Mouse (Mus musculus) liver, embryonic 12.5 days (tissue): ENCODE results near the gene Mthfr. TPM values are rescaled to one million over a fixed set of nuclear protein-coding genes. Genes with fewer than 3 reads are reported as not detected.
A peak's percentile ranks its signal among the peaks of the same experiment; 100 is the strongest.

Source experiments
- ATAC-seq: fragments of 200-750 bp; cut with Nextera tagmentation; 2 replicates; pipeline ENCODE4 v1.8.0; 2017; ENCODE audit warnings: moderate number of reproducible peaks, mild to moderate bottlenecking, moderate library complexity
- H3K27ac ChIP-seq: fragments of 300-500 bp; sonication (generic); 2 replicates; pipeline ENCODE4 v1.5.1; 2016; ENCODE audit warnings: mild to moderate bottlenecking
- H3K27me3 ChIP-seq: fragments of 300-500 bp; sonication (generic); replicated peaks from 2 replicates; pipeline ENCODE4 v1.6.1; 2016; ENCODE audit warnings: mild to moderate bottlenecking, moderate library complexity
- H3K36me3 ChIP-seq: fragments of 300-500 bp; sonication (generic); 2 replicates; pipeline ENCODE4 v1.6.1; 2016; ENCODE audit warnings: mild to moderate bottlenecking, moderate library complexity
- H3K4me1 ChIP-seq: fragments of 300-500 bp; sonication (generic); 2 replicates; pipeline ENCODE4 v1.6.1; 2016
- H3K4me2 ChIP-seq: fragments of 300-500 bp; sonication (generic); 2 replicates; pipeline ENCODE4 v1.6.1; 2016; ENCODE audit warnings: mild to moderate bottlenecking, moderate library complexity
- H3K4me3 ChIP-seq: fragments of 300-500 bp; sonication (generic); 2 replicates; pipeline ENCODE4 v1.5.1; 2016; ENCODE audit warnings: mild to moderate bottlenecking, moderate library complexity
- H3K9ac ChIP-seq: fragments of 300-500 bp; sonication (generic); 2 replicates; pipeline ENCODE4 v1.6.1; 2016; ENCODE audit warnings: mild to moderate bottlenecking, moderate library complexity
- H3K9me3 ChIP-seq: fragments of 300-500 bp; sonication (generic); replicated peaks from 2 replicates; pipeline ENCODE4 v1.6.1; 2016; ENCODE audit warnings: mild to moderate bottlenecking, moderate library complexity
- WGBS: fragments of 180-500 bp; shearing (Covaris S2); methylation state at CpG from one replicate; pipeline ENCODE4 v1.1.7; 2016; ENCODE audit not compliant: insufficient replicate concordance; 5-methylcytosine and 5-hydroxymethylcytosine counted together
- polyA plus RNA-seq: library from polyadenylated mRNA; unstranded; fragments of >200 nt; fragmentation: Nextera tagmentation; extraction: Ambion mirVana; gene quantifications from 2 replicates; pipeline ENCODE4 v1.2.1, GENCODE M21; 2016

Mthfr gene
- polyA plus RNA-seq, 1 experiment from 2014 or later: 14.0 TPM

DNA sequence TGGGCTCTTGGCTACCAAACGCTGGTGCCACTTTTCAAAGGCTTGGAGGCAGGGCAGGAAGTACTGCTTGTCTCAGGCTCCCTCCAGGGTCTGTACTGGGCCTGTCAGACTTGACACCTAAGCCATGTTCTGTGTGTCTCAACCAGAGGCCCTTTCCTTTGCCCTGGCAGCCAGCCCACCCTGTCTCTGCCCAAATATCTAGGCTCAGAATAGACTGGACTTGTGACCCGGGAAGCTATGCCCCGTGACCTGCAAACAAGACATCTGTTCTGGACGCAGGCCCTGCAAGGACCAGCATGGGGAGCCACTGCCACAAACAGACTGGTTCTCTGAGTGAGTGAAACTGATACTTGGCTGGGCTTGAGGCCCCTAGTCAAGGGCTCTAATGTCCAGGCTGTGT lies 17.9 kb downstream of the Mthfr start:
- Histone ChIP-seq H3K9me3 (no peaks in the 10 kb centered on the region), H3K36me3 (peaks cover 69% of the 10 kb centered on the region), H3K4me3 (no peak overlapping the region), H3K4me1 (0 out of 2 replicates have a peak, but pooled peaks cover 14% of the 10 kb centered on the region), H3K27me3 (no peaks in the 10 kb centered on the region), H3K27ac (no peak overlapping the region; the same call in 1 of the 2 replicates), H3K9ac (no peak overlapping the region), H3K4me2 (no peak overlapping the region)
- WGBS: 83% methylated on average over 4 of the region's 4 CpGs
- no peak for ATAC-seq

DNA sequence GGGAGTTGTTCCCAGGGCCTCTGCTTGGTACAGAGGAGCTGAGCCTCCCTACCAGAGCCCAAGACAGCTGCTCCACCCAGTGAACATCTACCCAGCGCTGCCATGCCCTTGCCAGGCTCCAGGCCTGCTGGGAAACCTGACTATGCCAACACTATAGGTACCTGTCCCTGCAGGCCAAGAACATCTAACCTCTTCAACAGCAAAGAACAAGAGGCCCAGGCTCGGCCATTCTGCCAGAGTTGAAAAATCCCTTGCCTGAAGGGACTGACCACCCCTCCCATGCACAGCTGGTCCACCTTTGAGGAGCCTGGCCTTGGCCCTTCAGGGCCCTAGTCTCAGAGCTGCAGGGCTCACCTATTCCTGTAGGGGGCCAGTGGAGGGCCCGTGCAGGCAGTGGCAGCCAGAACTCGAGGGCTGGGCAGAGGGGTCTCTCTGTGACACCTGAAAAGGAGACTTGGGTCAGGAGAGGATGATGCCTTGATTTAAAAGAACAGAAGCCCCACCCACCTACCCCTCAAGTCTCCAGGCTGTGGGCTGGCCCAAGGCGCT lies 18.9 kb downstream of the Mthfr start:
- Histone ChIP-seq H3K27ac (no peak overlapping the region), H3K27me3 (no peaks in the 10 kb centered on the region), H3K4me1 (0 out of 2 replicates have a peak, but pooled peaks cover 14% of the 10 kb centered on the region), H3K9ac (no peak overlapping the region), H3K9me3 (no peaks in the 10 kb centered on the region), H3K4me3 (no peak overlapping the region), H3K36me3 (peaks cover 59% of the 10 kb centered on the region), H3K4me2 (no peak overlapping the region)
- 57% methylated on average over 5 of the region's 5 CpGs for WGBS
- ATAC-seq: no peak

DNA sequence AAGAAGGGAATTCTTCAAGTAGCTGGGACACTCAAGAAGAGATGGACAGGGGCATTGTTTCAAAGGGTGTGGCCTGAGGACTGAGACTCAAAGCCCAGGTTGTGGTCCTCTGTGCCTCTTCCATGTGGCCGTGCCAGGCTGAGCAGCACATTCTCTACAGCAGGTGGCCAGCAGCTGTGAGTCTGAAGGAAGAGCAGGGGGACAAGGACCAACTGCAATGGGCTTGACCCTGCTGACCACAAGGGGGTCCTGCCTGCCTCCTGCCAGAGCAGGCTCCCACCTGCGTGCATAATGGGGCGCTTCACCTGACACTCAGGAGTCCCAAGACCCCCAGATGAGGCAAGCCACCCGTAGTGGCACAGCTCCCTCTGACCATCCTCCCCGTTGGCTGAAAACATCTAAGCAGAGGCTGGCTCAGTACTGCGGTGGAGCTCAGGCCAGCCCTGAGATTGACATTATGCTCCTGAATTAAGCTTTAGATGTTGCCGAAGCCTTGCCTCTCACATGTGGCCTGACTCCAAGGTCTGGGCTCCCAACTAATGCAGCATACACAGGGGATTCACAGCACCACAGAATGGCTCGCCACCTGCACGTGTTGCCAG lies 19.4 kb downstream of the Mthfr start:
- Histone ChIP-seq H3K27me3 (no peaks in the 10 kb centered on the region; the same call in 1 of the 2 replicates), H3K36me3 (peaks cover 53% of the 10 kb centered on the region), H3K4me1 (0 out of 2 replicates have a peak, but pooled peaks cover 14% of the 10 kb centered on the region), H3K4me3 (no peak overlapping the region), H3K9ac (no peak overlapping the region), H3K4me2 (no peak overlapping the region), H3K27ac (no peak overlapping the region), H3K9me3 (no peaks in the 10 kb centered on the region)
- no peak for ATAC-seq
- WGBS: 84% methylated on average over 9 of the region's 9 CpGs

DNA sequence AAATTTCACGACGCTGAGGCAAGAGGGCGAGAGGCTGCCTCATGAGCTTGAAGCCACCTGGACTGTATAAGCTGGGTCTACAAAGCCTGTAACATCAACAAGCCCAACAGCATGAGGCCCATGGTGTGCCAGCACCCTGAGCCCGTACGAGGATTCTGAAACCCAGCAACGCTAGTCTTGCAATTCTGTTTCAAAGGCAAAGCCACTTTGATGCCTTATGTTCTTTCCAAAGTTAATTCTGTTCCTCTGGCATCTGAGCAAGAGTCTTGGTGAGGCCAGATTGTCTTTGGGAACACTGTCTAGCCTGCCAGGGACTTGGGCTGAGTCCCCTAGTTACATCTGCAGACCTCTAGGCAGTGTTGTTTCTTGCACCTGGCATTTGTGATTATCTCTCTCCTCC lies 20.1 kb downstream of the Mthfr start:
- Histone ChIP-seq H3K27me3 (no peaks in the 10 kb centered on the region; the same call in 1 of the 2 replicates), H3K9ac (no peak overlapping the region), H3K9me3 (no peaks in the 10 kb centered on the region), H3K4me2 (no peak overlapping the region), H3K27ac (no peak overlapping the region), H3K4me3 (no peak overlapping the region), H3K36me3 (peaks cover 47% of the 10 kb centered on the region), H3K4me1 (0 out of 2 replicates have a peak, but pooled peaks cover 14% of the 10 kb centered on the region)
- no peak for ATAC-seq
- WGBS: 82% methylated on average over 6 of the region's 6 CpGs

DNA sequence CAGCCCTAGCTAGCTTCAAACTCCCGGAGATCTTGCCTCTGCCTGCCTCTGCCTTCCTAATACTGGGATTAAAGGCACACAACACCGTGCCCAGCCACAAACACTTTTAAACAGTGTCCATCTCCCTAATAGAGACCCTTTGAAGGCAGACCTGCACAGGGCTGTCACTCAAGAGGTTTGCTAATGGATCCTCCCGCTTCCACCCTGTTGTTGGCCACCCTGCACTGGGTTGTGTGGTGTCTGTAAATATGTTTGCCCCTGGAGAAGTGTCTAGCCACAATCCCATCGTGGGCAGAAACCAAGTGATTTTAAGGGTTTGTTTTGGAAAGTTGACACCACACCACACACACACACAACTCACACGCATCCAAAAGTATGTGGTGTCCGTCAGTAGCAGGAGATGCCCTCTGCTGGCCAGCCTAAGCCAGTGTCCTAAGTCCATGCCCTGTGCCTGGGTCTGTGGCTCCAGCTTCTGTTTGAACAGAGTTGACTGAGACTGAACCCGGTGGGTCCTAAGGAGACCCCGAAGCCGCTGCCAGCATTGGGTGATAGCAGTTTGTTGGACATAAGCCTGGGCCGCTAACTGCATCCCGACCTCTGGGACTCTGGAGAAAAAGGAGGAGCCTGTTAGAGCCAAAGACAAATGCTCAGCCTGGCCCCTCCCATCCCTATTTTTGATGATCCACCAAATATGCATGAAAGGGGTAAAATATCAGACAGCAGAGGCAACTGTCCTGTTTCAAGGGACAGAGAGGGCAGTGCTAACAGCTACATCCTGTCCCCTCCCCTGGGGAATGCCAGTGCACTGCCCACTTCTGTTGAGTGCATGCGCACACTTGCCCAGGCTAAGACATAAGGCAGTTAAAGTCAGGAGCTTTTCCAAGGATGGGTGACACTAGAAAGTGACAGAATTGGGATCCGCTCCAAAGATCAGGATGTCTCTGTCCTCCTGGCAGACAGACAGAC lies 21.5 kb downstream of the Mthfr start:
- Histone ChIP-seq H3K9ac (no peak overlapping the region), H3K9me3 (no peaks in the 10 kb centered on the region), H3K27ac (no peak overlapping the region), H3K4me2 (no peak overlapping the region), H3K36me3 (peaks cover 33% of the 10 kb centered on the region), H3K4me1 (0 out of 2 replicates have a peak, but pooled peaks cover 14% of the 10 kb centered on the region), H3K27me3 (no peaks in the 10 kb centered on the region; the same call in 1 of the 2 replicates), H3K4me3 (no peak overlapping the region)
- peak; percentile 58 for ATAC-seq
- 45% methylated on average over 13 of the region's 13 CpGs for WGBS

DNA sequence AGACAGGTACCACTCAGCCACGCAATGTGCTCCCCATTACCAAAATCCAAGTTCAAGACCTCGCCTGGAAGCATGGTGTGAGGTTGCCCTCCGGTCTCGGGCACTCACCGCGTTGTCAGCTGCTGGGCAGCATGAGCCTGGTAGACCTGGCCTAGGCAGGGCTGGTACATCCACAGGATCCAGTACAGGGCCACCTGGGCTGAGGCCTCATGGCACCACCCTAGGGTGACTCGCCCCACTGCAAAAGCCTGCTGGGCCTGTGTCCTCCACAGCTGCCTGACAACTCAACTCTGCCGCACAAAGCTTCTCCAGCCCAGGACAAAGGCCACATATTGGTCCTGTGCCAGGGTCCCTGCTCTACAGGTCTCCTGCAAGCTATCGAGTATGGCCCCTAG lies 22.2 kb downstream of the Mthfr start:
- ATAC-seq: no peak
- H3K4me2 ChIP-seq: no peak overlapping the region
- H3K27ac ChIP-seq: no peak overlapping the region
- no peak overlapping the region for H3K9ac ChIP-seq
- H3K36me3 ChIP-seq: peaks cover 27% of the 10 kb centered on the region
- H3K4me1 ChIP-seq: peaks cover 15% of the 10 kb centered on the region; the same call in 1 of the 2 replicates
- no peak overlapping the region for H3K4me3 ChIP-seq
- WGBS: 78% methylated on average over 9 of the region's 9 CpGs
- H3K9me3 ChIP-seq: no peaks in the 10 kb centered on the region
- no peaks in the 10 kb centered on the region; the same call in 1 of the 2 replicates for H3K27me3 ChIP-seq

DNA sequence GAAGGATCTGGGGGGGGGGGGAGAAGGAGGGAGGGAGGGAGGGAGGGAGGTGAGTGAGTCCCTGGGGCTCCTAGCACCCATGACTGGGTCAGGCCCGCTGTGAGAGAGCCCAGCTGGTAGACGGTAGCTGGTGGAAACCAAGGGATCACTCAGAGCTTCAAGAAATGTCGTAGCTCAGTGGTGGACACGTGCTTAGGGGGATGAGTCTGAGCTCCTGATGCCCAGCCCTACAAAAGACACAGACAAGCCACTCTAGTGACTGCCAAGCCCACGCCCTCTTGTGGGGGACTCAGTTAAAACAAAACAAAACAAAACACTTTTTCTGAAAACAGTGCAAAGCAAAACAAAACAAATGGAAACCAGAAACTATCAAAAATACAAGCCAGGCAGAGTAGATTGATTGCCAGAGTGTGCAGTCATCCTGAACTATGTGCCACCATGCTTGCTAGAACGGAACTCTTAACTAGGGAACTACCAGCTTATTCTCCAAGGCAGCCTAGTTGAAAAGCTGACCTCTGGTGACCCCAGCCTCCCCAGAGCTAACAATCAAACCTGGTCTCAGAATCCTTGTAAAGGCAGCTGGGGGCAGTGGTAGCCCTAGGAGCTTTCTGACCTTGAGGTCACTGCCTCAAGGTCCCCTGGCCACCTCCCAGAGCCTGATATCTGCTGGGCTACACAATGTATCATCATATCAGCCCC lies 27.0 kb downstream of the Mthfr start:
- no peaks in the 10 kb centered on the region for H3K36me3 ChIP-seq
- peaks cover 12% of the 10 kb centered on the region; the same call in 1 of the 2 replicates for H3K4me1 ChIP-seq
- H3K9ac ChIP-seq: no peak overlapping the region
- WGBS: 44% methylated on average over 6 of the region's 6 CpGs
- no peak overlapping the region for H3K27ac ChIP-seq
- no peaks in the 10 kb centered on the region; the same call in 1 of the 2 replicates for H3K27me3 ChIP-seq
- no peaks in the 10 kb centered on the region for H3K9me3 ChIP-seq
- ATAC-seq: 0 out of 2 replicates have a peak, but pooled peaks have one; percentile 1
- no peak overlapping the region for H3K4me3 ChIP-seq
- H3K4me2 ChIP-seq: no peak overlapping the region

DNA sequence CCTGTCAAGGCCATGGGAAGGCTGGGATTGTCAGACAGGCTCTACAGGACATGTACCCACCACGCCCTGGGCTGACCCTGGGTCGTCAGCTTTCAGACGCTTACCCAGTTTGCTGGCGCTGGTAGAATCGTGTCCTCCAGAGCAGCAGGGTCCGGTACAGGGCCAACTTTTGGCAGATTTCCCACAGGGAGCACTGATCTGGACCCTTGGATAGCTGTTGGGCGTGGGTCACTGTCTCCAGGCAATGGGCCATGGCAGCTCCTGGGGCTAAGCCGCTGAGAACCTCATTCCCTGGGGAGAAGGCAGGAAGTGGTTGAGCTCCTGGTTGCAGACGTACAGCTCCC lies 27.5 kb downstream of the Mthfr start:
- ATAC-seq: peak; percentile 24; the same call in 1 of the 2 replicates

DNA sequence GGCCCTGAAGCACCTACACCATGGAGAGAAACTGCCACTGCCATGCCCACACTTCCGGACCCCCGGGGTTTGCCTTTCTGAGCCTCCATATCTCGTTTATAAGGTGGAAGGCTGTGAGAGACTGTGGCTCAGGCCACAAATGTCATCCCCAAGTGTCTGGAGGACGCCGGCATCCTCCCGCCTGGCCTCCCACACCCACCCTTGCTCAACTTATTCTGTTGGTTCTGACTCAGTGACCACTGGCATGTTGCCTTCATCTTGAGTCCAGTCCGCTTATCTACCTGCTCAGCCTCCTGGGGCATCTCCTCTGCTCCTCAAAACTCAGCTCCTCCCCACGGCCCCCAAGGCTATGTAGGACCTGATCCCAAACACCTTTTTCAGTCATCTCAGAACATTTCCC lies 28.5 kb downstream of the Mthfr start:
- H3K9ac ChIP-seq: no peak overlapping the region

More for the DNA sequence above, 27.5 kb downstream of the Mthfr start:
- whole genome bisulfite sequencing: 60% methylated on average over 9 of the region's 9 CpGs
- Histone ChIP-seq H3K4me3 (no peak overlapping the region), H3K27me3 (no peaks in the 10 kb centered on the region; the same call in 1 of the 2 replicates), H3K4me2 (no peak overlapping the region), H3K9me3 (no peaks in the 10 kb centered on the region), H3K9ac (no peak overlapping the region), H3K36me3 (no peaks in the 10 kb centered on the region), H3K4me1 (peaks cover 8% of the 10 kb centered on the region; the same call in 1 of the 2 replicates), H3K27ac (no peak overlapping the region)

DNA sequence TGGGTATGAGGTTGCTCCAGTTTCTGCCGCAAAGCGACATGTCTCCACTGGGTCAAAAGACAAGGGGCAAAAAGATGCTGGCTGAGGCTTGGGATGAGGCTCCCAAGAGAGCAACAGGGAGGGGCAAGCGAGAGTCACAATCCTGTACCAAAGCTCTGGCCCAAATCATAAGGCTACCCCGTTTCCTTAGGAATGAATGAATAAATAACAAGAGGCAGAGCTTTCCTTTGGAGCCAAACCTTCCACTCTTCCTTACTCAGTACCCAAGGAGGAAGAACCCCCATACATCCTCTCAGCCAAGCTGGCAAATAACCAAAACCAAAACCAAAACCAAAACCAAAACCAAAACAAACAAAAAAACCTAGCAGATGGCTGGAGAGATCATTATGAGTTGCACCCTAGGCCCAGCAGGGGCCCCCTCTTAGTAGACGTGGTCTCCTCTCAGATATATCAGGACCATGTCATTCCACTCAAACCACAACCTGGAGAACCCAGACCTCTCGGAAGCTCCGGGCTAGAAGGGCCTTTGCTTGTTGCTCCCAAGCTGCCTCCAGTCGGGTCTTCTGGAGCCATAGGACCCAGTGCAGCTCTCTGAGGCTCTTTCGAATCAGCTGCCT lies 30.8 kb downstream of the Mthfr start:
- Histone ChIP-seq H3K27ac (no peak overlapping the region), H3K36me3 (no peaks in the 10 kb centered on the region), H3K4me1 (peaks cover 15% of the 10 kb centered on the region), H3K4me3 (no peak overlapping the region), H3K9me3 (no peaks in the 10 kb centered on the region), H3K9ac (no peak overlapping the region), H3K4me2 (no peak overlapping the region), H3K27me3 (no peaks in the 10 kb centered on the region; the same call in 1 of the 2 replicates)
- 60% methylated on average over 9 of the region's 9 CpGs for WGBS
- no peak for ATAC-seq

More for the DNA sequence above, 28.5 kb downstream of the Mthfr start:
- Histone ChIP-seq H3K36me3 (no peaks in the 10 kb centered on the region), H3K4me1 (peaks cover 14% of the 10 kb centered on the region), H3K4me2 (no peak overlapping the region), H3K27ac (no peak overlapping the region), H3K27me3 (no peaks in the 10 kb centered on the region; the same call in 1 of the 2 replicates), H3K9me3 (no peaks in the 10 kb centered on the region), H3K4me3 (no peak overlapping the region)
- 70% methylated on average over 8 of the region's 8 CpGs for WGBS
- no peak for ATAC-seq

DNA sequence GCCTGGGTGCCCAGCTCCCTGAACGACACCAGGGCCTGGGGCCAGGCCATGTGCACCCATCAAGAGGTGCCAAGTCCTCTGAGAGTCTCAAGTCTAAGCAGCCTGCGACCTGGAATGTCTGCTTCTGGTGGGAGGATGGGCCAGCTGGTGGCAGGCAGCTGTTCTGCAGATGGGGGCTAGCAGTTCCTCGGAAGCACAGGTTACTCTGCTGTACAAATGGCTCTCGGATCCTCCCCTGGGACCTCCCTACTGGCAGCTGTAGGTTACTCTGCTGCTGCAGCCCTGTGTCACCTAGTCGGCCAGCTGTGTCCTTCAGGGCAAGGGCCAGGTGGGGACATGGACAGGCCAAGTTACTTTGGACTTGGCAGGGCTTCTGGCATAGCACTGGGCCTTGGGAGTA lies 32.6 kb downstream of the Mthfr start:
- 61% methylated on average over 5 of the region's 5 CpGs for WGBS
- no peak overlapping the region for H3K4me2 ChIP-seq
- no peaks in the 10 kb centered on the region for H3K9me3 ChIP-seq
- peaks cover 20% of the 10 kb centered on the region for H3K4me1 ChIP-seq
- H3K36me3 ChIP-seq: no peaks in the 10 kb centered on the region
- ATAC-seq: no peak
- no peak overlapping the region for H3K9ac ChIP-seq
- no peak overlapping the region for H3K4me3 ChIP-seq
- H3K27ac ChIP-seq: no peak overlapping the region
- peaks cover 3% of the 10 kb centered on the region; the same call in 1 of the 2 replicates for H3K27me3 ChIP-seq
